Mouse (Mus musculus) bone marrow, adult 2 months (tissue): ENCODE measurements around the gene Ddx5. TPM values are rescaled to one million over a fixed set of nuclear protein-coding genes. Genes with fewer than 3 reads are reported as not detected.
"Not testable (repeated sequence)": the region's sequence is repeated elsewhere in the genome, so short reads cannot be mapped to it uniquely, and the experiment has no call there.

Experiments
- H3K27ac ChIP-seq: fragments of 200-500 bp; 2 replicates; pipeline ENCODE4 v1.5.1; 2012; ENCODE audit warnings: low read depth, mild to moderate bottlenecking, control low read depth, inconsistent platforms, low read length; ENCODE audit not compliant: control insufficient read depth, poor library complexity, insufficient read depth
- H3K4me1 ChIP-seq: fragments of 200-500 bp; 2 replicates; pipeline ENCODE4 v1.6.1; 2011; ENCODE audit warnings: low read length; ENCODE audit not compliant: control insufficient read depth, insufficient read depth
- H3K4me3 ChIP-seq: fragments of 200-500 bp; replicated peaks from 2 replicates; pipeline ENCODE3; 2011; ENCODE audit warnings: mild to moderate bottlenecking, low read depth, low read length, control low read depth; ENCODE audit not compliant: control insufficient read depth
- CTCF ChIP-seq: fragments of 200-500 bp; IDR thresholded peaks from 2 replicates; pipeline ENCODE4 v1.5.1; 2011; ENCODE audit warnings: low read length, control low read depth; ENCODE audit not compliant: control insufficient read depth, insufficient read depth
- POLR2A ChIP-seq: fragments of 200-500 bp; IDR thresholded peaks from 2 replicates; pipeline ENCODE4 v1.6.1; 2011; ENCODE audit warnings: low read depth, mild to moderate bottlenecking, control low read depth, low read length, borderline replicate concordance; ENCODE audit not compliant: control insufficient read depth
- WGBS: fragments of 180-500 bp; shearing (Covaris S2); methylation state at CpG from one replicate; pipeline ENCODE4 v1.1.7; 2018; 5-methylcytosine and 5-hydroxymethylcytosine counted together
- polyA plus RNA-seq: library from polyadenylated mRNA; stranded (reverse); fragments of >200 nt; gene quantifications from 2 replicates; pipeline ENCODE4 v1.2.4, GENCODE M21; 2011; ENCODE audit warnings: low replicate concordance; ENCODE audit not compliant: missing spikeins, insufficient read depth, insufficient read length

The Ddx5 gene
- polyA plus RNA-seq, 1 experiment, result 600 TPM

DNA sequence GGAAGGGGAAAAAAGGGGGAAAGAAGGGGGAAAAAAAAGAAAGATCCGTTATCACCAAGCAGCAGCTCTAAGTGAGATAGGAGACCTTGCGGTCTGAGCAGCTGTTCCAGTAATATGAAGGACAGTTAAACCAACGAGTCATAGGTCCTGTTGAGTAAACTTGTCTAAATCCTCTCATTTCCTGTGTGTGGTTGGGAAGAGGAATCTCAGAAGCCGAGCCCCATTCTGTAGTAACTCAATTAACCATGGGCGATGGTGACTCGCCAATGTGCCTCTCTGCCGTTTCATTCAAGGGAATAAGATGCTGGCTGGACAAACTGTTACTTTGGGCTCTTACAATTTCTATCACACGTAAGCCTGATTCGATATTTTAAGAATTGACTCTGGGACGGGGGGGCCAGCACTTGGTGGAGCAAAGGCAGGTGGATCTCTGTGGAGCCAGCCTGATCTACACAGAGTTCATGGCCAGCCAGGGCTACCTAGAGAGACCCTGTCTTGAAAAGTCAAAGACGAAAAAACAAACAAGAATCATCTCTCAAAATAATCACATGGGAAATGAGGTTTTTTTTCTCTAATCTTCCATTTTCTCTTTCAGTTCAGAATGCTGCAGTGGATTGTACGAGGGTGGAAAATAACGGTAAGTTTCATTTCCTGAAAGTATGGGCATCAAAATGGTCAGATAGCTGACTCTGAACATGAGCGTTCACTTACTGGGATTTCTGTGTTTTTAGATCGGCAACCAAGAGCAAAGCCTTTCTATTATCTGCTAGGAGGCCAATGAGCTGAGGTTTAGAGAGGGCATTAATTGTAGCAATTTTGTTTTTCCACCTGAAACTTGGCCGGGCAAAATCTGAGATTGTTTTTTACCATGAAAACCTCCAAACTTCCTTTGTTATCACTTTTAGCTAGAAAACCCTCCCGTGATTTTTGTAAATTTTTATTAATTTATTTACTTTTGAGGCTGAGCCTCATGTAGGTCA, 37.7 kb downstream of the Ddx5 start, which contains the start of gene Milr1:
Gene Milr1 (plus strand): TSS at position 188 of the 980 bp plus-strand sequence.
- Histone ChIP-seq H3K4me3 (peak within 1 kb of the TSS; percentile 89), H3K4me1 (peaks cover 6% of the 10 kb centered on the region; the same call in 1 of the 2 replicates), H3K27ac (peak within 1 kb of the TSS; percentile 93)
- WGBS, result 2% methylated on average over 17 of the region's 17 CpGs
- no peak for TF ChIP-seq POLR2A
- TF ChIP-seq CTCF, result no peak

DNA sequence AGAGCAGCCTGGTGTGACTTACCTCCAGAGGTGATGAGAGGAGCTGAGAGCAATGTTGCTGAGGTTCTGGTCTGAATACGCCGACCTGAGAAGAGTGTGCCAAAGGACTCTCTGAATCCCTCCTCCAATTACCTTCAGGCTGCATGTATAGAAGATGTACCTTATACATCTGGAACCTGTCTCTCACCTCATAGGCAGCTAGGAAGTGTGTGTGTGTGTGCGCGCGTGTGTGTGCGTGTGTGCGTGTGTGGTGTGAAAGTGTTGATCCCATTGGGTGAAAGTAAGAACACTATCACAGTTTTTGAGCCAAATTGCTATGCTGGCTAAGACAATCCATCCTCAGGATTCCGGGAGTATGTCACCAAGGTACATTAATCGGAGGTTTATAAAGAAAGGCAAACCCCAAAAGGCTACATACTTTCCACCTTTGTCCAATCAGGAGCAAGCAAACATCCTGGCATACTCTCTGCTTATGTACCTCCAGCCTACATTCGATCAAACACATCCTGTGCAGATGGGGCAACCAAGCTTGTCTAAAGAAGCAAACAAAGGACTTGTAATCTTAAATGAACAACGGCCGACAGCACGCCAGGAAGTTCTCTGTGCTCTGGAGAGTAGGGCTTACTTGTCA, 38.7 kb downstream of the Ddx5 start, which contains the start of gene Pecam1:
Gene Pecam1 (minus strand): TSS at position 508 of the 631 bp plus-strand sequence.
- peak within 1 kb of the TSS; percentile 89 for H3K4me3 ChIP-seq

DNA sequence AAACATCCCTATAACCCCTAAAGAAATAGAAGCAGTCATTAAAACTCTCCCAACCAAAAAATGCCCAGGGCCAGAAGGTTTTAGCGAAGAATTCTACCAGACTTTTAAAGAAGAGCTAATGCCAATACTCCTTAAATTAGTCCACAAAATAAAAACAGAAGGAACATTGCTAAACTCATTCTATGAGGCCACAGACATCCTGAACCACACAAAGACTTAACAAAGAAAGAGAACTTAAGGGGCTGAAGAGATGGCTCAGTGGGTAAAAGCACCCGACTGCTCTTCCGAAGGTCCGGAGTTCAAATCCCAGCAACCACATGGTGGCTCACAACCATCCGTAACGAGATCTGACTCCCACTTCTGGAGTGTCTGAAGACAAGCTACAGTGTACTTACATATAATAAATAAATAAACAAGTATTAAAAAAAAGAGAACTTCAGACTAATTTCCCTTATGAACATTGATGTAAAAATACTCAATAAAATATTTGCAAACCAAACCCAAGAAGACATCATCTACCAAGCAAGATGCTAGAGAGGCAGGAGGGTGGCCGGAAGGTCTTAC, 39.3 kb downstream of the Ddx5 start:
- 27% methylated on average over 7 of the region's 7 CpGs for WGBS
- H3K4me3 ChIP-seq, result peak overlapping the region; percentile 89
- H3K27ac ChIP-seq, result peak overlapping the region; percentile 93
- H3K4me1 ChIP-seq, result not testable (repeated sequence)

More for the DNA sequence above, 38.7 kb downstream of the Ddx5 start, which contains the start of gene Pecam1:
- TF ChIP-seq POLR2A (no peak), CTCF (no peak)
- Histone ChIP-seq H3K27ac (peak within 1 kb of the TSS; percentile 93), H3K4me1 (peaks cover 6% of the 10 kb centered on the region; the same call in 1 of the 2 replicates)
- 5% methylated on average over 13 of the region's 13 CpGs for WGBS

DNA sequence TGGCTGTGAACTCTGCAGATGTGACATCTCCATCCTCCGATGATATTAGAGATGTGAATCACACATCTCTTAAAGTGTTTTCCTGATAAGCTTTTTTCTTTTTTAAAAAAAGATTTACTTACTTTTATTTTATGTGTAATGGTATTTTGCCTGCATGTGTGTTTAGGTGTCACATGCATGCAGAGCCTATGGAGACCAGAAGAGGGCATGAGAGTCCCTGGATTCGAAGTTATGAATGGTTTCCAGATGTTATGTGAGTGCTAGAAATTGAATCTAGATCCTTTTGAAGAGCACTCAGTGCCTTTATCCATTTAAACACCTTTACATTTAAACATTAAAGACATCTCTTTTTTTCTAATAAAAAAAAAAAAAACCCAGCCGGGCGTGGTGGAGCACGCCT, 44.0 kb downstream of the Ddx5 start:
- whole genome bisulfite sequencing, result 82% methylated on average over 5 of the region's 5 CpGs
- no peak overlapping the region for H3K4me3 ChIP-seq
- no peak overlapping the region for H3K27ac ChIP-seq
- TF ChIP-seq CTCF (no peak), POLR2A (no peak)
- H3K4me1 ChIP-seq, result peaks cover under 1% of the 10 kb centered on the region; the same call in 1 of the 2 replicates

DNA sequence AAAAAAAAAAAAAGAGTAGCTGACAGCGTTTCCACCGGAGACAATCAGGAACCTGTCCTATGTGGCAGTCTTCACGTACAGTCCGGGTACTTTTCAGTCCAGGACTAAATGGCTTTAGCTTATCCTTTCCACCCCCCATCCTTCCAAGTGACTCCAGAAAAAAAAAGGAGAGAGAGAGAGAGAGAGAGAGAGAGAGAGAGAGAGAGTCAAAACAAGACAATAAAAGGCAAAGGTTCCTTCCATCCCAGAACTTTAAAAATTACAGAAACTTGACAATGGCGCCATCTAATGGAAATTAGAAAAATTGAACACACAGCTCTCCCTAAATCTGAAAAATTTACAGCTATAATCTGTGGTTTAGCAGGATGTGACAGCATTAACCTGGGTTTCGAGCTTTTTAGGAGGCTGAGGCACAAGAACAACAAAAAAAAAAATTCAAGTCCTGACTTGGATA, 46.6 kb downstream of the Ddx5 start:
- WGBS, result 31% methylated on average over 6 of the region's 6 CpGs
- no peaks in the 10 kb centered on the region; the same call in 1 of the 2 replicates for H3K4me1 ChIP-seq
- no peak overlapping the region for H3K4me3 ChIP-seq
- no peak for TF ChIP-seq POLR2A
- no peak for TF ChIP-seq CTCF
- H3K27ac ChIP-seq, result no peak overlapping the region

DNA sequence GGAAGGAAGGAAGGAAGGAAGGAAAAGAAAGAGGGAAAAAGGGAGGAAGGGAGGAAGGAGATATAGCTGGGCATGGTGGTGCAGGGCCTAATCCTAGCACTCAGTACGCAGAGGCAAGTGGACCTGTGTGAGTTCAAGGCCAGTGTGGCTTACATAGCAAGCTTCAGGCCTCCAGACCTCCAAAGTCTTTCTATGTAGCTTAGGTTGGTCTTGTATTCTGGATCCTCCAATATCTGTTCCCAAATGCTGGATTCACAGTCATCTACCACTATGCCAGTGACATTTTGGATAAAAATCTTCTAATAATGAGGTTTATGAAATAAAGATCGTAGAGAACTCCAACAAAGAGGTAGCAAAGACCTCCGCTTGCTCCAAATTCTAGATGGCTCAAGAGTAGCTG, 47.2 kb downstream of the Ddx5 start:
- TF ChIP-seq POLR2A (no peak), CTCF (no peak)
- no peak overlapping the region for H3K27ac ChIP-seq
- H3K4me1 ChIP-seq, result no peaks in the 10 kb centered on the region; the same call in 1 of the 2 replicates
- no peak overlapping the region for H3K4me3 ChIP-seq
- 85% methylated on average over 3 of the region's 3 CpGs for WGBS

DNA sequence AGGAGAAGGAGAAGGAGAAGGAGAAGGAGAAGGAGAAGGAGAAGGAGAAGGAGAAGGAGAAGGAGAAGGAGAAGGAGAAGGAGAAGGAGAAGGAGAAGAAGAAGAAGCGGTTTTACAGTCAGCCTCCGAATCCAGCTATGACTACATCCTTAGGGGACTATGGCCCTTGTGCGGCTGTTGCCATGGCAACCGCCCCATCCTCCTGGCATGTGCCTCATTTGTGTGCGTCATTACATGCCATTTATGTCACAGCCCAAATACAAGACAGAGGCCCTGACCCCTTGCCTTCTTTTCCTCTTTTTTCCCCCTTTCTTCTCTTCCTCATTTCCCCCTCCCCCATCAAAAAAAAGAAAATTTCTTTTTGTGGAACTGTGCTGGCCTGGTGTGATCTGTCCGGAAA, 47.8 kb downstream of the Ddx5 start:
- WGBS, result 72% methylated on average over 6 of the region's 6 CpGs
- H3K4me1 ChIP-seq, result no peaks in the 10 kb centered on the region; the same call in 1 of the 2 replicates
- H3K27ac ChIP-seq, result no peak overlapping the region
- no peak overlapping the region for H3K4me3 ChIP-seq
- TF ChIP-seq CTCF, result no peak

DNA sequence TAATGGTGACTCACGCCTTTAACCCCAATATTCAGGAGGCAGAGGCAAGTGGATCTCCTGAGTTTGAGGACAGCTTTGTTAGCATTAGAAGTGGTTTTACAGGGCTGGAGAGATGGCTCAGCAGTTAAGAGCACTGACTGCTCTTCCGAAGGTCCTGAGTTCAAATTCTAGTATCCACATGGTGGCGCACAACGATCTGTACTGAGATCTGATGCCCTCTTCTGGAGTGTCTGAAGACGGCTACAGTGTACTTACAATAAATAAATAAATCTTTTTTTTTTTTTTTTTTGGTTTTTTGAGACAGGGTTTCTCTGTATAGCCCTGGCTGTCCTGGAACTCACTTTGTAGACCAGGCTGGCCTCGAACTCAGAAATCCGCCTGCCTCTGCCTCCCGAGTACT, 48.3 kb downstream of the Ddx5 start:
- WGBS, result 84% methylated on average over 5 of the region's 8 CpGs
- H3K27ac ChIP-seq, result not testable (repeated sequence)

More for the DNA sequence above, 48.3 kb downstream of the Ddx5 start:
- not testable (repeated sequence) for H3K4me3 ChIP-seq, H3K4me1 ChIP-seq
